Mouse (Mus musculus): ENCODE data around the gene Mllt10. TPM values are rescaled to one million over a fixed set of nuclear protein-coding genes. Genes with fewer than 3 reads are reported as not detected.

The Mllt10 gene
- polyA plus RNA-seq, 1 experiment, result 10.0 TPM

DNA sequence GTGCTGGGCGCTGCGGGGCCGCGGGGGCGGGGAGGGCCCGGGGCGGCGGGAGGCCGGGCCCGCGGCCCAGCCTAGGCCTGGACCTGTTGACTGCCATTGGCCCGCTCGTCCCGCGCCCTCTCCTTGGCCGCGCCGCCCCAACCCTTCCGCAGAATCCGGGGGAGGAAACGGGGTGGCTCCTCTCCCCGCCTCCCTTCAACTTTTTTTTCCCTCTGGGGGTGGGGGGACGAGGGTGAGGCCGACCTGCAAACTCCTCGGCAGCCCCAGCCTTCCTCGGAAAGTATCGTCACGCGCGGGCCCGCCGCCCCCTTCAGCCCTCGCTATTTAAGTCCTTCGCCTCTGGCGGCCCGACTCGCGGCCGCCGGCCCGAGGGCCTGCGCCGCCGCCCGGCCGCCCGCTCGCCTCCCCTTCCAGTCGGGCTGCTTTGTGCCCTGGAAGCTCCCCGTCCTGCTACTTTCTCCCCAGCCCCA is 1.8 kb downstream of the Mllt10 start:
- Histone ChIP-seq H3K36me3 (ENCODE audit: control insufficient read depth, insufficient read depth) (no peaks in the 10 kb centered on the region), H3K4me3 (ENCODE audit: insufficient read depth, poor library complexity, severe bottlenecking) (peak overlapping the region; percentile 64), H3ac (ENCODE audit: control insufficient read depth, insufficient read length, low read depth) (peak overlapping the region; percentile 72), H3K79me3 (ENCODE audit: low read depth) (no peaks in the 10 kb centered on the region), H3K27me3 (ENCODE audit: control insufficient read depth, insufficient read depth, insufficient read length) (no peaks in the 10 kb centered on the region), H3K79me2 (ENCODE audit: control insufficient read depth, insufficient read depth) (peaks cover 7% of the 10 kb centered on the region)
- TF ChIP-seq MYOD1 (IDR thresholded peaks at IDR 0.05; ENCODE audit: control insufficient read depth, insufficient read length, low read depth), result no peak
- TF ChIP-seq USF1 (IDR thresholded peaks at IDR 0.05; ENCODE audit: low read depth), result no peak
- no peak for TF ChIP-seq MYOG (IDR thresholded peaks at IDR 0.05; ENCODE audit: control insufficient read depth, extremely low read depth, insufficient read length)
- TF ChIP-seq FOSL1 (IDR thresholded peaks at IDR 0.05; ENCODE audit: insufficient read depth, low read length, poor library complexity, severe bottlenecking), result no peak

DNA sequence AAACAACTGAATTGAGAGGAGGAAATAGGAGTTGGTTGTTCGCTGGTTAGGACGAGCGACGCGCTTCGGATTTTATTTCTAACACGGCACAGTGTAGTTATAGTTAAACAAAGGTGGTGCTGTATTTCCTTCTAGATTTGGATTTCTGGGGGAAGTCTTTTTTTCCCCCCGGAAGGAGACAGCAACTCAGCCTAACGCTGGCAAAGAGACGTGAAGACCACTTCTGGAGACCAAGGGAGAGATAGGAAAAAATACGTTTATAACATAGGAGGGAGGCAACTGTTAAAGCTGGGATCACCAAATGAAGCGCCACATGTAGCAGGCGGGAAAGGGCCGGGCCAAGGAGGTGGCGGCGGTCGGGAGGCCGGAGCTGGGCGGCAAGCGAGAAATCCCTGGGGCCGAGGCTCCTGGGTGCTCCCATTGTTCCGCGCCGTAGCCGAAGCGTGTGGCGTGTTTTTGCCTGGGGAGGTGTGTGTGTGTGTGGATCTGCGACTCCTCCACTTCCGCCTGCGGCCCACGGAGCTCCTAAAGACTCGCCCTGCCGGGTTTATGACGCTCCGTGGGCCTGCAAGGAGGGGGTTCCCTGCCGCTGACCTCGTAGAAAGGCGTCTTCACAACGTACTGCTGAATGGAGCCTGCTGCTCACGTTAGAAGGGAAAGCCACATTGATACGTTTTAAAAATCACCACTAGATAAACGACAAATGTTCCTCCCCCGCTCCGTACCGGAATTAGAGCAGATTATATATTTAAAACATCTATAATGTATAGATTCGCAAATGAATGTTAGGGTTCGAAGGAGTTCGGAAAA is 2.5 kb downstream of the Mllt10 start:
- Histone ChIP-seq H3K4me3 (ENCODE audit: insufficient read depth, poor library complexity, severe bottlenecking) (peak overlapping the region; percentile 64), H3K79me2 (ENCODE audit: control insufficient read depth, insufficient read depth) (peaks cover 7% of the 10 kb centered on the region), H3K27me3 (ENCODE audit: control insufficient read depth, insufficient read depth, insufficient read length) (no peaks in the 10 kb centered on the region), H3ac (ENCODE audit: control insufficient read depth, insufficient read length, low read depth) (peak overlapping the region; percentile 72), H3K79me3 (ENCODE audit: low read depth) (no peaks in the 10 kb centered on the region), H3K36me3 (ENCODE audit: control insufficient read depth, insufficient read depth) (no peaks in the 10 kb centered on the region)
- TF ChIP-seq FOSL1 (IDR thresholded peaks at IDR 0.05; ENCODE audit: insufficient read depth, low read length, poor library complexity, severe bottlenecking), result no peak
- peak; percentile 15 for TF ChIP-seq MAX (IDR thresholded peaks at IDR 0.05)

DNA sequence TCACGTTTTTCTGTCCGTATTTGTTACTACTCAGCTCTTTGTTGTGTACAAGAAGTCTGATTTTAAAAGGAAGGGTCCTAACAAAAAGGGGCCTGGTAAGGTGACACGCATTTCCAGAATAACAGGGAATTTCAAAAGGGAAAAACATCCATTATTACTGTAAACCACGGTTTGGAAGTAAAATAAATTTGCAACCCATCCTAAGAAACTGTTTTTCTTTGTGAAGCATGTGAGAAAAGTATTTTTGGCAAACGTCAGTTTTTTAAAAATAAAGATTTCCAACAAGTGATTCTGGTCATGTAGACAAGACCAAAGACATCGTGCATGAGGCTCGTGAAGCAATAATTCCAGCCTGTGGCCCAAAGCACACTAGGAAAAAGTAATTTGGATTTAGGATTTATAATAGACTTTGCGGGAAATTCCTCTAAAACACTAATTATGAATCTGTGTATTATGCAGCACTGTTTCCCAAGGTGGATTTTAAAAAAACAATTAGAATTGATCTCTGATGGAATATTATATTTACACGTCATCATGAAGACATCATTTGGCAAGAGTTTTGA is 3.2 kb downstream of the Mllt10 start:
- Histone ChIP-seq H3ac (ENCODE audit: control insufficient read depth, insufficient read length, low read depth) (no peak overlapping the region), H3K36me3 (ENCODE audit: control insufficient read depth, insufficient read depth) (no peaks in the 10 kb centered on the region), H3K79me3 (ENCODE audit: low read depth) (no peaks in the 10 kb centered on the region), H3K27me3 (ENCODE audit: control insufficient read depth, insufficient read depth, insufficient read length) (no peaks in the 10 kb centered on the region), H3K79me2 (ENCODE audit: control insufficient read depth, insufficient read depth) (peaks cover 12% of the 10 kb centered on the region), H3K4me3 (ENCODE audit: insufficient read depth, poor library complexity, severe bottlenecking) (no peak overlapping the region)
- TF ChIP-seq MYOD1 (IDR thresholded peaks at IDR 0.05; ENCODE audit: control insufficient read depth, insufficient read length, low read depth), result no peak
- no peak for TF ChIP-seq FOSL1 (IDR thresholded peaks at IDR 0.05; ENCODE audit: insufficient read depth, low read length, poor library complexity, severe bottlenecking)
- TF ChIP-seq CTCF (IDR thresholded peaks at IDR 0.05; ENCODE audit: control insufficient read depth, insufficient read depth, insufficient read length), result no peak
- no peak for TF ChIP-seq MYOG (IDR thresholded peaks at IDR 0.05; ENCODE audit: control insufficient read depth, extremely low read depth, insufficient read length)
- TF ChIP-seq USF1 (IDR thresholded peaks at IDR 0.05; ENCODE audit: low read depth), result no peak
- no peak for TF ChIP-seq CEBPB (IDR thresholded peaks at IDR 0.05; ENCODE audit: low read depth)
- TF ChIP-seq MAX (IDR thresholded peaks at IDR 0.05), result no peak

DNA sequence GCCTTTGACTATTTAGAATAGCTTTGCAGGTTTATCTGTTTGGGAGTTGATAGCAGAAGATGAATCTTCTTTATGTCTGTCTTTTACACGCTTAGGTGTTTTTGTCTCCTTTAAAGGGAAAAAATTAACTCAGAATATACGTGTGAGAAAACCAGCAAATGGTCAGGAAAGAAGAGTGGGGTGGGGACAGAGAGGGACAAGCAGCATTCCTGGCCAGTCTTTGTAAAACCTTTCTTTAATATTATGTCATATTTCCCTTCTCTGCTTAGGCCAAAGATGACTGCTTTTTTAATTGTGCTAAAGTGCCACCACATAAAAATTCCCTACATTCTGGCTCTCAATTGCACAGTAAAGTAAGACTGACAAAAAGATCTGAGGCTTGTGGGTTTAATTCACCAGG is 4.0 kb downstream of the Mllt10 start:
- TF ChIP-seq MAX (IDR thresholded peaks at IDR 0.05), result no peak
- TF ChIP-seq CTCF (IDR thresholded peaks at IDR 0.05; ENCODE audit: control insufficient read depth, insufficient read depth, insufficient read length), result no peak
- Histone ChIP-seq H3K79me3 (ENCODE audit: low read depth) (no peaks in the 10 kb centered on the region), H3K4me3 (ENCODE audit: insufficient read depth, poor library complexity, severe bottlenecking) (no peak overlapping the region), H3ac (ENCODE audit: control insufficient read depth, insufficient read length, low read depth) (no peak overlapping the region), H3K79me2 (ENCODE audit: control insufficient read depth, insufficient read depth) (peaks cover 19% of the 10 kb centered on the region), H3K27me3 (ENCODE audit: control insufficient read depth, insufficient read depth, insufficient read length) (no peaks in the 10 kb centered on the region), H3K36me3 (ENCODE audit: control insufficient read depth, insufficient read depth) (no peaks in the 10 kb centered on the region)

DNA sequence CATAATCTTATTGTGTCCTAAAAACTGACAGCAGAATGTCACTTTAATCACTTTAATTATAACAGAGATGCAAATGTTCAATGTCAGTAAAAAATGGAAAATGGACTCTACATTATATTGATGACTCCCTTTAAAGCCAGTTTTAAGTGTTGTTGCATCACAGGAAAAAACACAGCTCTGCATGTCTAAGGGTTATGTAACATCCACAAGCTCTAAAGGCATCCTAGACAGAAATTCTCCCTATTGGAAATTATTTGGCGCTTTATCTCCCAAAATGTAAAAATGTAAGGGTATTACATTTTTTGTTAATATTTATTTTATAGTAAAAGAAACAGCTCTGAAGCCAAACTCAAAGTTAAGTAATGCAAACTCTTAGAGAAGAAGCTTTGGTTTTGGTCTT is 4.9 kb downstream of the Mllt10 start:
- peaks cover 23% of the 10 kb centered on the region for H3K79me2 ChIP-seq (ENCODE audit: control insufficient read depth, insufficient read depth)
- H3K36me3 ChIP-seq (ENCODE audit: control insufficient read depth, insufficient read depth), result no peaks in the 10 kb centered on the region
- no peak for TF ChIP-seq MAX (IDR thresholded peaks at IDR 0.05)
- no peak for TF ChIP-seq MYOG (IDR thresholded peaks at IDR 0.05; ENCODE audit: control insufficient read depth, extremely low read depth, insufficient read length)
- TF ChIP-seq CEBPB (IDR thresholded peaks at IDR 0.05; ENCODE audit: low read depth), result no peak
- TF ChIP-seq FOSL1 (IDR thresholded peaks at IDR 0.05; ENCODE audit: insufficient read depth, low read length, poor library complexity, severe bottlenecking), result no peak
- no peak for TF ChIP-seq MYOD1 (IDR thresholded peaks at IDR 0.05; ENCODE audit: control insufficient read depth, insufficient read length, low read depth)
- TF ChIP-seq CTCF (IDR thresholded peaks at IDR 0.05; ENCODE audit: control insufficient read depth, insufficient read depth, insufficient read length), result no peak
- no peak for TF ChIP-seq USF1 (IDR thresholded peaks at IDR 0.05; ENCODE audit: low read depth)
- H3K79me3 ChIP-seq (ENCODE audit: low read depth), result no peaks in the 10 kb centered on the region
- no peaks in the 10 kb centered on the region for H3K27me3 ChIP-seq (ENCODE audit: control insufficient read depth, insufficient read depth, insufficient read length)
- no peak overlapping the region for H3K4me3 ChIP-seq (ENCODE audit: insufficient read depth, poor library complexity, severe bottlenecking)
- no peak overlapping the region for H3ac ChIP-seq (ENCODE audit: control insufficient read depth, insufficient read length, low read depth)

DNA sequence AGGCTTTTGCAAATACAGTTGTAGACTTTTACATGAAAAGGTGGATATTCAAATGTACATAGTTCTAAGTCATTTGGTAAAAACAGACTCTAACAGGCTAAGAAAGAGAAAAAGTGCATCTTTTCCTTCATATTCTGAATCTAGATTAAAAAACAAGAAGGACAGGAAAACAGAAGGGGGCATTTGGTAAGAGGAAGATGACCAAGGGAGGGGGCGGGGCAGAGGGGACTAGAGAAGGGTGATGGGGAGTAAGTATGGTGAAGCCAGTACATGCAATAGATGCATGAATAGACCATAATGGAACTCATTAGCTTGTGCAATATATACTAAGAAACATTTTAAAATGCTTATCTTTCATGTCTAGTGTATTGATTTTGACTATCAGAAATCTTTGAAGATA is 5.4 kb downstream of the Mllt10 start:
- Histone ChIP-seq H3ac (ENCODE audit: control insufficient read depth, insufficient read length, low read depth) (no peak overlapping the region), H3K4me3 (ENCODE audit: insufficient read depth, poor library complexity, severe bottlenecking) (no peak overlapping the region), H3K79me2 (ENCODE audit: control insufficient read depth, insufficient read depth) (peaks cover 28% of the 10 kb centered on the region), H3K36me3 (ENCODE audit: control insufficient read depth, insufficient read depth) (no peaks in the 10 kb centered on the region), H3K27me3 (ENCODE audit: control insufficient read depth, insufficient read depth, insufficient read length) (no peaks in the 10 kb centered on the region), H3K79me3 (ENCODE audit: low read depth) (peaks cover 2% of the 10 kb centered on the region)
- no peak for TF ChIP-seq MAX (IDR thresholded peaks at IDR 0.05)
- no peak for TF ChIP-seq USF1 (IDR thresholded peaks at IDR 0.05; ENCODE audit: low read depth)
- no peak for TF ChIP-seq CTCF (IDR thresholded peaks at IDR 0.05; ENCODE audit: control insufficient read depth, insufficient read depth, insufficient read length)
- TF ChIP-seq MYOD1 (IDR thresholded peaks at IDR 0.05; ENCODE audit: control insufficient read depth, insufficient read length, low read depth), result no peak
- TF ChIP-seq MYOG (IDR thresholded peaks at IDR 0.05; ENCODE audit: control insufficient read depth, extremely low read depth, insufficient read length), result no peak
- TF ChIP-seq CEBPB (IDR thresholded peaks at IDR 0.05; ENCODE audit: low read depth), result no peak
- TF ChIP-seq FOSL1 (IDR thresholded peaks at IDR 0.05; ENCODE audit: insufficient read depth, low read length, poor library complexity, severe bottlenecking), result no peak
